Mouse (Mus musculus): ENCODE results near the gene Slc16a5. TPM values are rescaled to one million over a fixed set of nuclear protein-coding genes. Genes with fewer than 3 reads are reported as not detected.

Gene Slc16a5
- polyA plus RNA-seq, 1 experiment from 2014 or later: 0.19 TPM

- Histone ChIP-seq H3K4me3 (peak overlapping the region; percentile 98), H3K36me3 (no peaks in the 10 kb centered on the region), H3K9me3 (no peaks in the 10 kb centered on the region), H3K9ac (peak overlapping the region; percentile 100), H3K27me3 (no peaks in the 10 kb centered on the region), H3K4me1 (replicated peaks) (peaks cover 52% of the 10 kb centered on the region), H3K27ac (peak overlapping the region; percentile 92), H3K4me2 (peak overlapping the region; percentile 80)
- no peak for ATAC-seq (ENCODE audit: low FRiP score)
- 17% methylated on average over 8 of the region's 8 CpGs for WGBS
Observed at GRCm38 (mm10) chr11:115512407-115513183, 50.3 kb downstream of the Slc16a5 start.

- peak overlapping the region; percentile 98 for H3K4me3 ChIP-seq
- peaks cover 42% of the 10 kb centered on the region for H3K4me1 ChIP-seq (replicated peaks)
- peak overlapping the region; percentile 100 for H3K9ac ChIP-seq
- no peaks in the 10 kb centered on the region for H3K36me3 ChIP-seq
- H3K9me3 ChIP-seq: no peaks in the 10 kb centered on the region
- H3K27me3 ChIP-seq: no peaks in the 10 kb centered on the region
- peak overlapping the region; percentile 92 for H3K27ac ChIP-seq
- under 1% methylated on average over 57 of the region's 57 CpGs for WGBS
- peak overlapping the region; percentile 80 for H3K4me2 ChIP-seq
- ATAC-seq (ENCODE audit: low FRiP score): peak; percentile 67
Observed at GRCm38 (mm10) chr11:115513271-115514237, 51.3 kb downstream of the Slc16a5 start.

- H3K36me3 ChIP-seq: no peaks in the 10 kb centered on the region
- H3K27me3 ChIP-seq: no peaks in the 10 kb centered on the region
- H3K9me3 ChIP-seq: no peaks in the 10 kb centered on the region
- H3K9ac ChIP-seq: peak within 1 kb of the TSS; percentile 100
- H3K4me3 ChIP-seq: peak within 1 kb of the TSS; percentile 98
- H3K4me1 ChIP-seq (replicated peaks): peaks cover 37% of the 10 kb centered on the region
- H3K4me2 ChIP-seq: peak within 1 kb of the TSS; percentile 80
- peak within 1 kb of the TSS; percentile 92 for H3K27ac ChIP-seq
- peak; percentile 96 for ATAC-seq (ENCODE audit: low FRiP score)
- under 1% methylated on average over 24 of the region's 24 CpGs for WGBS
Observed at GRCm38 (mm10) chr11:115514238-115514663, 52.0 kb downstream of the Slc16a5 start, which contains the start of gene Jpt1. Gene Jpt1 (minus strand): TSS chr11:115514387.

- no peak overlapping the region for H3K4me2 ChIP-seq
- H3K4me1 ChIP-seq (replicated peaks): peaks cover 32% of the 10 kb centered on the region
- no peak overlapping the region for H3K27ac ChIP-seq
- ATAC-seq (ENCODE audit: low FRiP score): no peak
- no peaks in the 10 kb centered on the region for H3K27me3 ChIP-seq
- H3K36me3 ChIP-seq: no peaks in the 10 kb centered on the region
- no peak overlapping the region for H3K9ac ChIP-seq
- no peak overlapping the region for H3K4me3 ChIP-seq
- WGBS: 77% methylated on average over 6 of the region's 6 CpGs
- no peaks in the 10 kb centered on the region for H3K9me3 ChIP-seq
Observed at GRCm38 (mm10) chr11:115515021-115515420, 52.7 kb downstream of the Slc16a5 start.

- Histone ChIP-seq H3K4me2 (no peak overlapping the region), H3K4me3 (no peak overlapping the region), H3K36me3 (peaks cover 4% of the 10 kb centered on the region), H3K27ac (no peak overlapping the region), H3K9ac (no peak overlapping the region), H3K27me3 (no peaks in the 10 kb centered on the region), H3K9me3 (no peaks in the 10 kb centered on the region), H3K4me1 (replicated peaks) (peaks cover 13% of the 10 kb centered on the region)
- ATAC-seq (ENCODE audit: low FRiP score): no peak
- WGBS: 84% methylated on average over 5 of the region's 5 CpGs
Observed at GRCm38 (mm10) chr11:115516942-115517341, 54.7 kb downstream of the Slc16a5 start.

- Histone ChIP-seq H3K4me2 (no peak overlapping the region), H3K4me3 (no peak overlapping the region), H3K9me3 (no peaks in the 10 kb centered on the region), H3K27me3 (no peaks in the 10 kb centered on the region), H3K9ac (no peak overlapping the region; the same call in 1 of the 2 replicates), H3K4me1 (replicated peaks) (peaks cover 5% of the 10 kb centered on the region; the same call in 1 of the 2 replicates), H3K27ac (no peak overlapping the region), H3K36me3 (peaks cover 14% of the 10 kb centered on the region)
- 82% methylated on average over 9 of the region's 9 CpGs for WGBS
- ATAC-seq (ENCODE audit: low FRiP score): no peak
Observed at GRCm38 (mm10) chr11:115518693-115519092, 56.4 kb downstream of the Slc16a5 start.

GRCm38 (mm10) chr11:115519581-115519980, 57.3 kb downstream of the Slc16a5 start:
- no peak overlapping the region for H3K27ac ChIP-seq
- H3K27me3 ChIP-seq: no peaks in the 10 kb centered on the region
- H3K4me1 ChIP-seq (replicated peaks): peaks cover 5% of the 10 kb centered on the region; the same call in 1 of the 2 replicates
- no peak overlapping the region for H3K4me2 ChIP-seq
- no peaks in the 10 kb centered on the region for H3K9me3 ChIP-seq
- peaks cover 21% of the 10 kb centered on the region for H3K36me3 ChIP-seq
- ATAC-seq (ENCODE audit: low FRiP score): no peak
- 90% methylated on average over 3 of the region's 3 CpGs for WGBS
- no peak overlapping the region for H3K4me3 ChIP-seq
- H3K9ac ChIP-seq: no peak overlapping the region

GRCm38 (mm10) chr11:115520218-115520617, 57.9 kb downstream of the Slc16a5 start:
- ATAC-seq (ENCODE audit: low FRiP score): no peak
- Histone ChIP-seq H3K4me2 (no peak overlapping the region), H3K9me3 (no peaks in the 10 kb centered on the region), H3K27ac (no peak overlapping the region), H3K36me3 (peaks cover 27% of the 10 kb centered on the region), H3K27me3 (no peaks in the 10 kb centered on the region), H3K9ac (no peak overlapping the region), H3K4me3 (no peak overlapping the region), H3K4me1 (replicated peaks) (peaks cover under 1% of the 10 kb centered on the region; the same call in 1 of the 2 replicates)
- 61% methylated on average over 2 of the region's 2 CpGs for WGBS

- ATAC-seq (ENCODE audit: low FRiP score): no peak
- no peak overlapping the region for H3K4me2 ChIP-seq
- no peak overlapping the region for H3K27ac ChIP-seq
- 88% methylated on average over 4 of the region's 4 CpGs for WGBS
- H3K9ac ChIP-seq: no peak overlapping the region
- H3K4me3 ChIP-seq: no peak overlapping the region
- no peaks in the 10 kb centered on the region for H3K4me1 ChIP-seq (replicated peaks)
- peaks cover 36% of the 10 kb centered on the region for H3K36me3 ChIP-seq
- no peaks in the 10 kb centered on the region for H3K27me3 ChIP-seq
- no peaks in the 10 kb centered on the region for H3K9me3 ChIP-seq
Observed at GRCm38 (mm10) chr11:115521080-115521479, 58.8 kb downstream of the Slc16a5 start.

GRCm38 (mm10) chr11:115522238-115522637, 60.0 kb downstream of the Slc16a5 start:
- H3K4me1 ChIP-seq (replicated peaks): no peaks in the 10 kb centered on the region
- H3K27me3 ChIP-seq: no peaks in the 10 kb centered on the region
- no peak overlapping the region for H3K9ac ChIP-seq
- WGBS: 93% methylated on average over 2 of the region's 2 CpGs
- no peak overlapping the region for H3K27ac ChIP-seq
- H3K4me3 ChIP-seq: no peak overlapping the region
- no peak for ATAC-seq (ENCODE audit: low FRiP score)
- no peaks in the 10 kb centered on the region for H3K9me3 ChIP-seq
- H3K36me3 ChIP-seq: peaks cover 48% of the 10 kb centered on the region
- no peak overlapping the region for H3K4me2 ChIP-seq

- H3K27ac ChIP-seq: no peak overlapping the region
- WGBS: 79% methylated on average over 2 of the region's 2 CpGs
- ATAC-seq (ENCODE audit: low FRiP score): no peak
- no peak overlapping the region for H3K9ac ChIP-seq
- no peaks in the 10 kb centered on the region for H3K9me3 ChIP-seq
- no peaks in the 10 kb centered on the region for H3K4me1 ChIP-seq (replicated peaks)
- no peak overlapping the region for H3K4me2 ChIP-seq
- no peak overlapping the region for H3K4me3 ChIP-seq
- H3K27me3 ChIP-seq: no peaks in the 10 kb centered on the region
- H3K36me3 ChIP-seq: peaks cover 52% of the 10 kb centered on the region
Observed at GRCm38 (mm10) chr11:115522703-115523102, 60.4 kb downstream of the Slc16a5 start.
